Mouse (Mus musculus): ENCODE measurements around the gene Supt6.
"Not testable (repeated sequence)": the region's sequence is repeated elsewhere in the genome, so short reads cannot be mapped to it uniquely, and the experiment has no call there.

Gene Supt6

GRCm38 (mm10) chr11:78245627-78246317, at the start of gene Supt6, which contains the start of gene Sdf2:
Gene Supt6 (minus strand): TSS chr11:78245987.
Gene Sdf2 (plus strand): TSS chr11:78245746.
- peak; percentile 86 for DNase-seq (ENCODE audit: extremely low read depth, low read depth)

DNA sequence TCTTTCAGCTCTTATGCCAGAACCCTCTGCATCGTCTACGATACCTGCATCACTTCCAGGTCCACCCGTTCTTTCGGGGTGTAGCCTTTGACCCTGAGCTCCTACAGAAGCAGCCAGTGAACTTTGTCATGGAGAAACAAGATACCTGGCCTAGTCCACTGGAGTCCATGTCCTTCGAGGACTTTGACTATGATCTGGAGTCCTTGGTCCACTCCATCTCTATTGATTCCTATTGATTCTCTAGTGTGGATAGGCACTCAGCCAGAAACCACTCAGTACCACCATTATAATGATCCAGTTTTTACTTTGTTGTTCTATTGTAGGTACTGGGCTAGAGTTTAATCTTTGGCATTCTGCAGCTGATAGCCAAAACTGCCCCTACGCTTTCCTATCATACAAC, 48.8 kb upstream of the Supt6 start:
- DNase-seq (ENCODE audit: extremely low read depth, low read depth) = no peak

GRCm38 (mm10) chr11:78290654-78291053, 44.9 kb upstream of the Supt6 start, which contains the start of gene BC030499:
Gene BC030499 (plus strand): TSS chr11:78290841.
- DNase-seq (ENCODE audit: extremely low read depth, low read depth) = no peak

- DNase-seq (ENCODE audit: extremely low read depth, low read depth) = no peak
These were observed 43.5 kb upstream of the Supt6 start for GRCm38 (mm10) chr11:78289146-78289763.

GRCm38 (mm10) chr11:78279586-78279985, 33.8 kb upstream of the Supt6 start:
- DNase-seq (ENCODE audit: extremely low read depth, low read depth) = no peak

- no peak for DNase-seq (ENCODE audit: extremely low read depth, low read depth)
These were observed 33.1 kb upstream of the Supt6 start for GRCm38 (mm10) chr11:78278853-78279252.

GRCm38 (mm10) chr11:78276169-78276568, 30.4 kb upstream of the Supt6 start:
- DNase-seq (ENCODE audit: extremely low read depth, low read depth) = not testable (repeated sequence)

DNA sequence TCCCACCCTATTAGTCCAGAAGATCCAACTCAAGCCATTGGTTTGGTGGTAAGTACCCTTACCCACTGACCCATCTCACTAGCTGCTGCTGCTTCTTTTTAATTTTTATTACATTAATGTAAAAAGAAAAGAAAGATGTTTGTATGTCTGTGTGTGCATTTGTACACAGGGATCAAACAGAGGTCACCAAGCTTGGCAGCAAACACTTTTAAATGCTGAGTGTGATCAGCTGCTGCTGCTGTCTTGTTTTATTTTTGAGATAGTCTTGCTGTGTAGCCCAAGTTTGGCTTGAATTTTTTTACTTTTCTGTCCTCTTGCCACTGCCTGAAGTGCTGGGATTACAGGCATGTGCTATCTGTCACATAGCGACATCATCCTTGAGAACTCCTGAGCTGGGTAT, 29.8 kb upstream of the Supt6 start:
- no peak for DNase-seq (ENCODE audit: extremely low read depth, low read depth)

GRCm38 (mm10) chr11:78271986-78272385, 26.2 kb upstream of the Supt6 start:
- DNase-seq (ENCODE audit: extremely low read depth, low read depth) = no peak

DNA sequence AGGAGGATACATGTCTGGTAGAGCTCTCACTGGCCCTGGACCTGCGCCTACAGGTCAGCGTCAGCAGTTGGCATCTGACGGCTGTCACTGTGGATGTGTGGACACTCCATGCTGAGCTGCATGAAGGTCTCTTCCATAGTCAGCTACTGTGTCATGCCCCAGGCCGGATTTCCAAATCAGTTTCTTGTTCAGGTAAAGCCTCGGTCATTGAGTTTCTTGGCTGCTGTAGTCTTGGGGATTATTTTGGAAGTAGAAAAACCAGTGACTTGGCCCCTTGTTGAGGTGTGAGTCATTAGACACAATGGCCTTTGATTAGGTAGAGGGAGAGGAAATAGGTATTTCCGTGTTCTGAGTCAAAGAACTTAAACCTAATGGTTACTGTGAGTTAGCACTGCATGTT, 19.8 kb upstream of the Supt6 start:
- no peak for DNase-seq (ENCODE audit: extremely low read depth, low read depth)

GRCm38 (mm10) chr11:78262550-78262949, 16.8 kb upstream of the Supt6 start:
- DNase-seq (ENCODE audit: extremely low read depth, low read depth) = peak; percentile 66

DNA sequence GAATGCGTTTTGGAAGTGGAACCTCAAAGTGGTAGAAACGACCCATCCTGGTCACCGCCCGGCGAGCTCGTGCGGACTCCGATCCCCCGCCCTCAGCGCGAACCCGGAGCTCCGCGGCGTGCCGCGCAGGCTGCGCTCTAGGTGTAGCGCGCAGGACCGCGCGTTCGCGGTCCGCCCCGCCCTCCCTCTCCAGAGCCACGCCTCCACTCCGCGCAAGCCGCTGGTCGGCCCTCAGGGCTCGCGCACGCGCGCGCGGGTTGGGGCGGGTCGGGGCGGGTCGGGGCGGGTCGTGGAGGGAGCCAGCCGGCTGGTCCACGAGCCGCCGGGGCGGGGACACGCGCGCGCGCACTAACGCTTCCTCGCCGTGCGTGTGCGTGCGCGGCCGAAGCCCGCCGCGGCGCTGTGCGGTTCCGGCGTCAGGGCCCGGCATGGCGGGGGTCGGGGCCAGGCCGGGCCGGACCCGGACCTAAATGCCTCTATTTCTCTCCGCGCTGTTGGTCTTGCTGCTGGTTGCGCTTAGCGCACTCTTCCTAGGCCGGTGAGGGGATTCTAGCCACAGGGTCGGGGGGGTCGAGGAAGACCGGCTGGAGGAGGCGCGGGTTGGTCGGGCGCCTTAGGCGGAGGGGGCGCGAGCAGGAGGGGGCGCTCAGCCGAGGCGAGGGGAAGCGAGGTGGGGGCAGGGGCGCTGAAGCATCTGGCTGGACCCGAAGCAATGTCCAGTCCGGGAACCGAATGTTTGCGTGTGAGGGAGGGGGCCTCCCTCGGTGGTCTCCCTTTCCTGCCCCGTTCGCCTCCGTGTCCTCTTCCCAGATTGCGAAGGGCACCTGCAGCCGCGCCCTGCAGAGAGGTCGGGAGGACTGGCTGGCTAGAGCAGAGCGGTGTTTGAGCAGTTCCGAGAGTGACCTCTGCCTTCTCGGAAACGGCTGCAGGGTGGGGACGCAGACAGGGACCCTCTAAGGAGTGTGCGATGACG, 15.9 kb upstream of the Supt6 start, which contains the start of gene 2610507B11Rik:
2610507B11Rik (plus strand) TSS at position 373 of the 973 bp plus-strand sequence.
- DNase-seq (ENCODE audit: extremely low read depth, low read depth) = peak; percentile 61

DNA sequence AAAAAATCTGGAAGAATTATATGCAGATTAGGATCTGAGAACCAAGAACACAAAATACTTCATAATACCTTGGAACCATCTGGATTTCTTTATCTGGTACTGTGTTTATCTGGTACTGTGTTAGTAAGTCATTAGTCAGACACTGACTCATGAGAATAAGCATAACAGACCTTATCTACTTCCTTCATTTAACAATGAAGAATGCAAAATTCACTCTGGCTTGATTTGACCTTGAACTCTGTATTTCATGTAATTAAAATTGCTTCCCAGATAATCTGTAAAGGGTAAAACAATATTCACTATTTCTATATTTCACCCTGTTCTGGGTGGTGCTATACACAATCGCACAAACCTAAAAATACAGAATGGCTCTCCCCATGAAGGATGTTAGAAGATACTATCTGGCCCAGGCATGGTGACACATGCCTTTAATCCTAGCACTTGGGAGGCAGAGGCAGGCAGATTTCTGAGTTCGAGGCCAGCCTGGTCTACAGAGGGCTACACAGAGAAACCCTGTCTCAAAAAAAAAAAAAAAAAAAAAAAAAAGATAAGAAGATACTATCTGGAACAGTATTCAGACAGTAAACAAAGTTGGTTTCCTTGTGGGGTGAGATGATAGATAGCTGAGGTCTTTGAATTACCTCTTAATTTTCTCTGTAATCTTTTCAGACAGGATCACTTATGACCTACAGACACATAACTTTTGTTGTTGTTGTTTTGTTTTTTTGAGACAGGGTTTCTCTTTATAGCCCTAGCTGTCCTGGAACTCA, 14.9 kb upstream of the Supt6 start:
- DNase-seq (ENCODE audit: extremely low read depth, low read depth) = no peak

GRCm38 (mm10) chr11:78256618-78257017, 10.8 kb upstream of the Supt6 start:
- DNase-seq (ENCODE audit: extremely low read depth, low read depth) = no peak

GRCm38 (mm10) chr11:78247727-78248140, 1.9 kb upstream of the Supt6 start:
- DNase-seq (ENCODE audit: extremely low read depth, low read depth) = peak; percentile 91

DNA sequence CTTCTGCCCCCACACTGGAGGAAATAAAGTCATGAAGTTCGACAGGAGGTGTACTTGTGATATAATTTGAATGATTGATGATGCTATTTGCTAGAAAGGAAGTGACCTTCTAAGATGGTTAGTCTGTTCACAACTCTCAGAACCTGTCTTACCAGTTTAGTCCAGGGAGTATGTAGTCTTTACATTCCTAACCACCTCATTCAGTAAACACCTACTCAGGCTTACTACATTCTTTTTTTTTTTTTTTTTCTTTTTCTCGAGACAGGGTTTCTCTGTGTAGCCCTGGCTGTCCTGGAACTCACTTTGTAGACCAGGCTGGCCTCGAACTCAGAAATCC, 1.2 kb upstream of the Supt6 start:
- DNase-seq (ENCODE audit: extremely low read depth, low read depth) = no peak

DNA sequence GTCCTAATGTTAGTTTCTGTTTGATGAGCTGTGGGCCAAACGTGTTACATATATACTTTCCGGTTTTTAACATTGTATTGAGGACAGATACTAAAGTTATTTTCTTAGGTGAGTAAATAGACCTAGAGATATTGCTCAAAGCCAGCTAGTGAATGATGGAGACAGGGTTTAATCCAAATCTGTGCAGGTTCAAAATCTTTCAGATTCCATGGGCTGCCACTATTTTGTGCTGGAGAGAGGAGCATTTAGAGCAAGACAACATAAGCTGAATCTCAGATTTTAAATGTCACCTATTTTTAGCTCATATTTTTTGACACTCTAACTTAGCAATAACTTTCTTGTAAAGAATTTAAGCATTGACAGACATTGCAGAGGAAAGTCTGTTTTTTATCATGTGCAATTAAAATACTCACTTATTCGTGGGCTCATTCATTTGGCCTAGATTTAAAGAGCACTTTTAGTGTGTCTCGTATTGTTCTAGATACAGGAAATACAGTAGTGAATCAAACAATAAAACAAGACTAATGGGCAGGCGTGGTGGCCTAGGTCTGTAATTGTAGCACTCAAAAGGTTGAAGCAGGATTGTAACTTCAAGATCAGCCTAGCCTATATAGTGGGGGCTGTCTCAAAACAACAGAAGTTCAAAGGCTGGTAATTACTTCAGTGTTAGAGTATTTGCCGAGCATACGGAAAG, 678 bp upstream of the Supt6 start:
- DNase-seq (ENCODE audit: extremely low read depth, low read depth) = no peak

DNA sequence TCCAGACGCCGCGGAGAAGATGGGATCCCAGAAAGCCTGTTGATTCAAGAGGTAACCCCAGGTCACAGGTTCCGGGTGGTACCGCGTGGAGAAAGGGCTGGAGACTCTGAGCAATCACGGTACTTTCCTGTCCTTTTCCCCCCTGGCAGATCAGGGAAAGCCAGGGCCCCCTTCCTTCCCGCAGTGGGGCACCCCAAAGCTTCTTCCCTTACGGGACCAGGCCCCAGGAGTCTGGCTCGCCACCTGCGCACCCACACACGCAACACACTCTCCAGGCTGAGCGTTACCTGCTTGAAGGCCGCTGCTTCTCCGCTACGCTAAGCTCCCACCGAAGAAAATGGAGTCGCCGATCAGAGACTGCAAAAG, 543 bp downstream of the Supt6 start:
- no peak for DNase-seq (ENCODE audit: extremely low read depth, low read depth)

DNA sequence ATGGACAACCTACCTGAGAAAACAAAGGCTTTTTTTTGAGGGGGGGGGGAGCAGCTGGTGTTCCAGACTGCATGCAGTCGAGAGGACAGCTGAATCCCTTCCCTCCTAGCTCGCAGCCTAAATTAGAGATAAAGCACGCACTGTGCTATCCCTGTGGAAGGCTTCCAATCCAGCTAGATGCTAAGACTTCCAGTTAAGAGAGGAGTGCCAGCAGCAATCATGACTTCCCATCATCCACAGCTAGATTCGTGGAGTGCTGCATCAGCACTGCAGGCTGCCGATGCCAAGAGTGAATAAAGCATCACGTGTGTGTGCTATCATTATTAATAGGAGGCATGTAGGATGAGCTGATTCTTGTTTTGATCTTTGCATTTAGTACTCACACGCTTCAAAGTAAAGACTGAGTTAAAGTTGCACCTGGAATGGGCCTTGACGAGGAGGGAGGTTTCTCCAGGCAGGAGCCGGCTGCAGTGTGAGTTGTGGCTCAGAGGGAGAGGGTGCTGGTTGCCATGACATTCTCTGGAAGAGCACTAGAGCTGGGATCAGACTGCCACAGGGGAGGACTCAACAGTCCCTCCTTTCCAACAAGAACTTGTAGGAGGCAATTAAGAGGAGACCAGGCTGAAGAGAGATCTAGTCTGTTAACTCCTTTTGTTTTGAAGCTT, 5.5 kb downstream of the Supt6 start:
- no peak for DNase-seq (ENCODE audit: extremely low read depth, low read depth)

- no peak for DNase-seq (ENCODE audit: extremely low read depth, low read depth)
These were observed 14.3 kb downstream of the Supt6 start for GRCm38 (mm10) chr11:78231518-78231917.

Measured in MEL-GATA-1-ER (cell line).